8 mouse cellular contexts compared by ENCODE assay signal in genomic region chr13:113269777-113270776, GRCm38 (mm10). TPM values are rescaled to one million over a fixed set of nuclear protein-coding genes. Genes with fewer than 3 reads are reported as not detected.
DNase-seq lines count a peak whose midpoint lies in the region; ATAC-seq lines count a peak whose summit lies in the region.

No protein-coding gene starts in this region.

- H3K27me3 ChIP-seq in limb, embryonic 10.5 days (ENCODE audit: low read depth, poor library complexity, severe bottlenecking), result no peaks in the 10 kb centered on the region
- H3K27me3 ChIP-seq in splenic B cell, adult 2 months (ENCODE audit: control insufficient read depth, insufficient read depth, low read length, poor library complexity, severe bottlenecking), result no peaks in the 10 kb centered on the region

- peaks cover 6% of the 10 kb centered on the region; the same call in 1 of the 2 replicates for H3K4me1 ChIP-seq in limb, embryonic 10.5 days

- 56% methylated on average over 18 of the region's 18 CpGs for WGBS in limb, embryonic 10.5 days

- peak overlapping the region; percentile 75 for H3K27ac ChIP-seq in limb, embryonic 10.5 days

- H3K36me3 ChIP-seq in limb, embryonic 10.5 days, result no peaks in the 10 kb centered on the region
- no peaks in the 10 kb centered on the region for H3K36me3 ChIP-seq in splenic B cell, adult 2 months (ENCODE audit: control insufficient read depth, insufficient read depth, low read length, poor library complexity, severe bottlenecking)

- DNase-seq in spleen, adult 18-20 months, result peak; percentile 30 to 43
- DNase-seq in spleen, adult 12 weeks (ENCODE audit: low spot score), result no peak
- DNase-seq in embryo, embryonic 11.5 days (ENCODE audit: low read depth, low spot score), result peak; percentile 78
- DNase-seq in kidney, adult 18-20 months, result peak; percentile 78
- peak; percentile 88 for DNase-seq in limb, embryonic 10.5 days (ENCODE audit: low spot score)
- DNase-seq in monocyte, adult 2 months (ENCODE audit: low read depth in 1 of 2, low spot score in 2 of 2), result peak; percentile 39 to 42
- peak; percentile 75 for DNase-seq in splenic B cell, adult 2 months (ENCODE audit: low read depth, low spot score)

- no peaks in the 10 kb centered on the region for H3K9me3 ChIP-seq in limb, embryonic 10.5 days (replicated peaks)

- ATAC-seq in granulocyte monocyte progenitor cell, adult 5-6 weeks (replicated peaks; ENCODE audit: poor library complexity, severe bottlenecking), result peak; percentile 72

- H3K4me3 ChIP-seq in limb, embryonic 10.5 days, result no peak overlapping the region

RNA-seq across cellular contexts. Expression of gene BC067074, which starts 22.9 kb away (rescaled TPM):
- total RNA-seq in granulocyte monocyte progenitor cell, adult 5-6 weeks (2014; fragmentation: Nextera tagmentation), result not detected in 2 replicates
- total RNA-seq in granulocyte monocyte progenitor cell, adult 5-6 weeks (2017), result not detected in 2 replicates
- 3.6 and 7.5 TPM in 2 replicates for polyA plus RNA-seq in limb, embryonic 10.5 days (2016; fragmentation: Nextera tagmentation; extraction: Ambion mirVana)

RNA-seq across cellular contexts. Expression of gene Gzmk, which starts 44.4 kb away (rescaled TPM):
- total RNA-seq in granulocyte monocyte progenitor cell, adult 5-6 weeks (2014; fragmentation: Nextera tagmentation), result not detected in 2 replicates
- not detected in 2 replicates for total RNA-seq in granulocyte monocyte progenitor cell, adult 5-6 weeks (2017)
- not detected in 2 replicates for polyA plus RNA-seq in limb, embryonic 10.5 days (2016; fragmentation: Nextera tagmentation; extraction: Ambion mirVana)
